Mouse (Mus musculus) layer of hippocampus, adult 8-10 months (tissue): ENCODE measurements at regions not wholly inside any gene's neighbourhood (a gene's known extent, or its start where the extent isn't known, plus 50 kb on each side); places are given as distances from the start of the nearest gene placed in this dataset.
"Not testable (repeated sequence)": the region's sequence is repeated elsewhere in the genome, so short reads cannot be mapped to it uniquely, and the experiment has no call there.

Experiments
- DNase-seq, 2 experiments: peaks; one replicate each; pipeline ENCODE4 v3.0.0; 2022; ENCODE audit warnings: low spot score in 2 of 2

GRCm38 (mm10) chr6:95058017-95058416 is 59.0 kb upstream of the Kbtbd8 start:
- DNase-seq, result peak in 1 of 2 experiments; percentile 4

- DNase-seq, result no peak
Observed at GRCm38 (mm10) chr6:95056222-95056621, 60.8 kb upstream of the Kbtbd8 start.

GRCm38 (mm10) chr6:95053717-95054382 is 63.2 kb upstream of the Kbtbd8 start:
- DNase-seq, result no peak

GRCm38 (mm10) chr6:95041351-95041750 is 75.7 kb upstream of the Kbtbd8 start:
- DNase-seq, result not testable (repeated sequence)

- no peak for DNase-seq
Observed at GRCm38 (mm10) chr6:95024239-95024638, 92.8 kb upstream of the Kbtbd8 start.

- DNase-seq, result no peak
Observed at GRCm38 (mm10) chr6:95021724-95022123, 95.3 kb upstream of the Kbtbd8 start.

- no peak for DNase-seq
Observed at GRCm38 (mm10) chr6:95017911-95018310, 99.1 kb upstream of the Kbtbd8 start.

- DNase-seq, result peak in 1 of 2 experiments; percentile 3
Observed at GRCm38 (mm10) chr6:95017484-95017883, 99.6 kb upstream of the Kbtbd8 start.

- DNase-seq, result no peak
Observed at GRCm38 (mm10) chr6:95013096-95013495, 103.9 kb upstream of the Kbtbd8 start.

GRCm38 (mm10) chr6:95006485-95006884 is 110.6 kb upstream of the Kbtbd8 start:
- no peak for DNase-seq

- DNase-seq, result no peak
Observed at GRCm38 (mm10) chr6:95003716-95004115, 113.3 kb upstream of the Kbtbd8 start.

GRCm38 (mm10) chr6:94999562-94999961 is 117.5 kb upstream of the Kbtbd8 start:
- no peak for DNase-seq

- no peak for DNase-seq
Observed at GRCm38 (mm10) chr6:94999002-94999401, 118.0 kb upstream of the Kbtbd8 start.

GRCm38 (mm10) chr6:94998371-94998770 is 118.7 kb upstream of the Kbtbd8 start:
- no peak for DNase-seq

GRCm38 (mm10) chr6:94994376-94994775 is 122.7 kb upstream of the Kbtbd8 start:
- DNase-seq, result no peak

GRCm38 (mm10) chr6:94987427-94987826 is 129.6 kb upstream of the Kbtbd8 start:
- no peak for DNase-seq

GRCm38 (mm10) chr6:94986346-94986745 is 130.7 kb upstream of the Kbtbd8 start:
- peak in 1 of 2 experiments; percentile 17 for DNase-seq

- DNase-seq, result no peak
Observed at GRCm38 (mm10) chr6:94984411-94984895, 132.6 kb upstream of the Kbtbd8 start.

- DNase-seq, result no peak
Observed at GRCm38 (mm10) chr6:94968683-94969082, 148.4 kb upstream of the Kbtbd8 start.

GRCm38 (mm10) chr6:94966962-94967361 is 150.1 kb upstream of the Kbtbd8 start:
- DNase-seq, result no peak

- no peak for DNase-seq
Observed at GRCm38 (mm10) chr6:94963204-94963603, 153.8 kb upstream of the Kbtbd8 start.

- DNase-seq, result no peak
Observed at GRCm38 (mm10) chr6:94962411-94963087, 154.5 kb upstream of the Kbtbd8 start.

GRCm38 (mm10) chr6:94961821-94962220 is 155.2 kb upstream of the Kbtbd8 start:
- DNase-seq, result no peak
